Mouse (Mus musculus) stomach, postnatal 0 days (tissue): ENCODE measurements around the gene Tnfsf13.

Source experiments
- CTCF ChIP-seq: IDR thresholded peaks from 2 replicates; pipeline ENCODE4 v1.5.1; 2016; ENCODE audit warnings: antibody characterized with exemption, low read depth, mild to moderate bottlenecking, moderate library complexity
- EP300 ChIP-seq: optimal IDR thresholded peaks from 2 replicates; pipeline ENCODE3; 2016; ENCODE audit warnings: antibody characterized with exemption

GRCm38 (mm10) chr11:69654760-69655159 is 30.8 kb downstream of the Tnfsf13 start:
- TF ChIP-seq CTCF, result no peak
- TF ChIP-seq EP300, result no peak
